10 mouse cellular contexts compared by ENCODE assay signal in genomic region chr7:140855181-140855580, GRCm38 (mm10). TPM values are rescaled to one million over a fixed set of nuclear protein-coding genes. Genes with fewer than 3 reads are reported as not detected.
DNase-seq lines count a peak whose midpoint lies in the region; ATAC-seq and TF ChIP-seq lines count a peak whose summit lies in the region.
"Had no signal": no experiment of that assay in that cellular context is flagged by ENCODE, and none has a peak within 500 bp of the region (broad histone marks: within the 10 kb centered on the region; RNA-seq: fewer than 3 reads in every experiment).

No protein-coding gene starts in this region.

- no peaks in the 10 kb centered on the region for H3K27me3 ChIP-seq in lung, postnatal 0 days (replicated peaks; ENCODE audit: insufficient read depth, low read length)
- no peaks in the 10 kb centered on the region for H3K27me3 ChIP-seq in forebrain, embryonic 12.5 days
- no peaks in the 10 kb centered on the region for H3K27me3 ChIP-seq in limb, embryonic 13.5 days
- H3K27me3 ChIP-seq in small intestine, adult 2 months (ENCODE audit: control insufficient read depth, insufficient read depth, low read length): no peaks in the 10 kb centered on the region

- H3K36me3 ChIP-seq in lung, postnatal 0 days (ENCODE audit: insufficient read depth, low read length): peaks cover 15% of the 10 kb centered on the region
- H3K36me3 ChIP-seq in forebrain, embryonic 12.5 days (replicated peaks): peaks cover 50% of the 10 kb centered on the region
- H3K36me3 ChIP-seq in limb, embryonic 13.5 days: peaks cover 54% of the 10 kb centered on the region
- H3K36me3 ChIP-seq in small intestine, adult 2 months (ENCODE audit: control insufficient read depth, insufficient read depth, low read length): peaks cover 41% of the 10 kb centered on the region

- peak overlapping the region; percentile 91 for H3K4me2 ChIP-seq in lung, postnatal 0 days (replicated peaks; ENCODE audit: low read depth, low read length)
- peak overlapping the region; percentile 97 for H3K4me2 ChIP-seq in forebrain, embryonic 12.5 days
- peak overlapping the region; percentile 100 for H3K4me2 ChIP-seq in limb, embryonic 13.5 days (replicated peaks)

- no peak for DNase-seq in lung, postnatal 0 days (ENCODE audit: low spot score)
- DNase-seq in lung, adult 18-20 months: no peak
- DNase-seq in left cerebral cortex, postnatal 10 days (ENCODE audit: extremely low spot score in 1 of 2, low spot score in 2 of 2): no peak
- no peak for DNase-seq in lung, postnatal 10 days
- no peak for DNase-seq in gastrocnemius, postnatal 4 days (ENCODE audit: low spot score in 2 of 2)
- DNase-seq: adrenal gland, postnatal 10 days; spleen, adult 18-20 months had no signal

- WGBS in lung, postnatal 0 days: 70% methylated on average over 9 of the region's 9 CpGs
- WGBS in forebrain, embryonic 12.5 days: 77% methylated on average over 9 of the region's 9 CpGs
- 69% methylated on average over 9 of the region's 9 CpGs for WGBS in limb, embryonic 13.5 days
- WGBS in small intestine, adult 2 months: 60% methylated on average over 9 of the region's 9 CpGs

- peak overlapping the region; percentile 98 for H3K27ac ChIP-seq in lung, postnatal 0 days (ENCODE audit: low read length)
- H3K27ac ChIP-seq in forebrain, embryonic 12.5 days: no peak overlapping the region
- H3K27ac ChIP-seq in limb, embryonic 13.5 days: 0 out of 2 replicates have a peak overlapping the region, but pooled peaks have one; percentile 83
- no peak overlapping the region for H3K27ac ChIP-seq in small intestine, adult 2 months (ENCODE audit: insufficient read depth, low read depth, low read length)

- peak overlapping the region; percentile 60; the same call in 1 of the 2 replicates for H3K9ac ChIP-seq in lung, postnatal 0 days (replicated peaks; ENCODE audit: low read depth)
- peak overlapping the region; percentile 90 for H3K9ac ChIP-seq in forebrain, embryonic 12.5 days
- H3K9ac ChIP-seq in limb, embryonic 13.5 days: peak overlapping the region; percentile 87

- intact Hi-C loops in left cerebral cortex, postnatal 10 days (cut with DNase I): no loop called here

- no peak for TF ChIP-seq CTCF in lung, postnatal 0 days (IDR thresholded peaks at IDR 0.05)
- TF ChIP-seq CTCF in small intestine, adult 2 months (IDR thresholded peaks at IDR 0.05; ENCODE audit: extremely low read depth, insufficient read length, insufficient replicate concordance, low read depth, low read length): no peak

- TF ChIP-seq POLR2A in small intestine, adult 2 months (IDR thresholded peaks at IDR 0.05; ENCODE audit: low read depth, low read length): no peak

- ATAC-seq in lung, postnatal 0 days: no peak
- ATAC-seq in forebrain, embryonic 12.5 days (ENCODE audit: low FRiP score): no peak
- ATAC-seq in limb, embryonic 13.5 days (ENCODE audit: low FRiP score, low read depth): no peak

- peak overlapping the region; percentile 76 for H3K4me3 ChIP-seq in lung, postnatal 0 days (ENCODE audit: low read depth, low read length)
- H3K4me3 ChIP-seq in forebrain, embryonic 12.5 days (replicated peaks): peak overlapping the region; percentile 78
- peak overlapping the region; percentile 88 for H3K4me3 ChIP-seq in limb, embryonic 13.5 days
- peak overlapping the region; percentile 82 for H3K4me3 ChIP-seq in small intestine, adult 2 months (ENCODE audit: low read depth, low read length)

- TF ChIP-seq EP300 in lung, postnatal 0 days (IDR thresholded peaks at IDR 0.05): no peak

- no peaks in the 10 kb centered on the region for H3K9me3 ChIP-seq in lung, postnatal 0 days (ENCODE audit: low read length)
- no peaks in the 10 kb centered on the region for H3K9me3 ChIP-seq in forebrain, embryonic 12.5 days
- no peaks in the 10 kb centered on the region for H3K9me3 ChIP-seq in limb, embryonic 13.5 days

- H3K4me1 ChIP-seq in lung, postnatal 0 days (ENCODE audit: insufficient read depth, low read depth, low read length): peaks cover 21% of the 10 kb centered on the region
- peaks cover 32% of the 10 kb centered on the region for H3K4me1 ChIP-seq in forebrain, embryonic 12.5 days
- peaks cover 28% of the 10 kb centered on the region for H3K4me1 ChIP-seq in limb, embryonic 13.5 days
- peaks cover 13% of the 10 kb centered on the region for H3K4me1 ChIP-seq in small intestine, adult 2 months (ENCODE audit: control insufficient read depth, insufficient read depth, insufficient read length, low read length)

RNA-seq across cellular contexts. Expression of gene Gm45785, which starts 0.9 kb away (rescaled TPM):
- polyA plus RNA-seq in lung, postnatal 0 days (2015; fragmentation: Nextera tagmentation; extraction: Ambion mirVana): not detected in 2 replicates
- polyA plus RNA-seq in forebrain, embryonic 12.5 days (2016; fragmentation: Nextera tagmentation; extraction: Ambion mirVana): not detected in 2 replicates
- not detected in 2 replicates for polyA plus RNA-seq in limb, embryonic 13.5 days (2015; fragmentation: Nextera tagmentation; extraction: Ambion mirVana)
- not detected in 2 replicates for polyA plus RNA-seq in small intestine, adult 2 months (2012; rRNA removed)
- 1 to 10 TPM in 1 of 2 experiments, under 1 TPM in 1; 0.89 to 1.1 TPM for total RNA-seq in left cerebral cortex, postnatal 10 days (2021)
- total RNA-seq in gastrocnemius, postnatal 4 days (2021): not detected

RNA-seq across cellular contexts. Expression of gene Ric8a, which starts 1.6 kb away (rescaled TPM):
- polyA plus RNA-seq in lung, postnatal 0 days (2015; fragmentation: Nextera tagmentation; extraction: Ambion mirVana): 63.6 and 68.0 TPM in 2 replicates
- 60.3 and 65.6 TPM in 2 replicates for polyA plus RNA-seq in forebrain, embryonic 12.5 days (2016; fragmentation: Nextera tagmentation; extraction: Ambion mirVana)
- polyA plus RNA-seq in limb, embryonic 13.5 days (2015; fragmentation: Nextera tagmentation; extraction: Ambion mirVana): 65.2 and 73.1 TPM in 2 replicates
- polyA plus RNA-seq in small intestine, adult 2 months (2012; rRNA removed): 47.5 and 95.5 TPM in 2 replicates
- 10 to 100 TPM; 92.0 to 93.3 TPM for total RNA-seq in left cerebral cortex, postnatal 10 days (2021)
- total RNA-seq in gastrocnemius, postnatal 4 days (2021): 10 to 100 TPM; 35.4 to 40.9 TPM

RNA-seq across cellular contexts. Expression of gene Bet1l, which starts 2.2 kb away (rescaled TPM):
- polyA plus RNA-seq in lung, postnatal 0 days (2015; fragmentation: Nextera tagmentation; extraction: Ambion mirVana): 69.1 and 81.7 TPM in 2 replicates
- 27.6 and 27.8 TPM in 2 replicates for polyA plus RNA-seq in forebrain, embryonic 12.5 days (2016; fragmentation: Nextera tagmentation; extraction: Ambion mirVana)
- polyA plus RNA-seq in limb, embryonic 13.5 days (2015; fragmentation: Nextera tagmentation; extraction: Ambion mirVana): 59.2 and 63.6 TPM in 2 replicates
- 10.4 and 17.1 TPM in 2 replicates for polyA plus RNA-seq in small intestine, adult 2 months (2012; rRNA removed)
- total RNA-seq in left cerebral cortex, postnatal 10 days (2021): 10 to 100 TPM; 24.4 to 25.1 TPM
- 10 to 100 TPM; 23.7 to 24.5 TPM for total RNA-seq in gastrocnemius, postnatal 4 days (2021)

RNA-seq across cellular contexts. Expression of gene Odf3, which starts 7.6 kb away (rescaled TPM):
- not detected in 2 replicates for polyA plus RNA-seq in lung, postnatal 0 days (2015; fragmentation: Nextera tagmentation; extraction: Ambion mirVana)
- polyA plus RNA-seq in forebrain, embryonic 12.5 days (2016; fragmentation: Nextera tagmentation; extraction: Ambion mirVana): 0.13 TPM in 1 of 2 replicates, not detected in the other
- polyA plus RNA-seq in limb, embryonic 13.5 days (2015; fragmentation: Nextera tagmentation; extraction: Ambion mirVana): not detected in 2 replicates
- not detected in 2 replicates for polyA plus RNA-seq in small intestine, adult 2 months (2012; rRNA removed)
- total RNA-seq in left cerebral cortex, postnatal 10 days (2021): not detected
- total RNA-seq in gastrocnemius, postnatal 4 days (2021): not detected

RNA-seq across cellular contexts. Expression of gene Scgb1c1, which starts 9.8 kb away (rescaled TPM):
- polyA plus RNA-seq in lung, postnatal 0 days (2015; fragmentation: Nextera tagmentation; extraction: Ambion mirVana): 25.9 and 27.0 TPM in 2 replicates
- polyA plus RNA-seq in forebrain, embryonic 12.5 days (2016; fragmentation: Nextera tagmentation; extraction: Ambion mirVana): not detected in 2 replicates
- not detected in 2 replicates for polyA plus RNA-seq in limb, embryonic 13.5 days (2015; fragmentation: Nextera tagmentation; extraction: Ambion mirVana)
- not detected in 2 replicates for polyA plus RNA-seq in small intestine, adult 2 months (2012; rRNA removed)
- total RNA-seq in left cerebral cortex, postnatal 10 days (2021): not detected
- not detected for total RNA-seq in gastrocnemius, postnatal 4 days (2021)

Comparison
In these comparisons a context has a peak if more than half of its experiments do, and no peak if none do; other contexts are left out.
1. H3K27ac ChIP-seq: peak in lung, postnatal 0 days (single experiment) and limb, embryonic 13.5 days (single experiment); none in forebrain, embryonic 12.5 days (single experiment) and small intestine, adult 2 months (single experiment).
2. Peak in every context shown above with its lines, with median percentiles within 50 percentile points of each other: H3K4me2 ChIP-seq, H3K4me3 ChIP-seq and H3K9ac ChIP-seq.